Mouse (Mus musculus) spleen, postnatal 14 days (tissue): ENCODE results near the gene Ivl.

ENCODE experiments used
- DNase-seq, 2 experiments: peaks; one replicate each; pipeline ENCODE4 v3.0.0; 2021 to 2022; ENCODE audit warnings: low spot score in 2 of 2

The Ivl gene

GRCm38 (mm10) chr3:92573449-92574041, at the start of gene Ivl:
TSS of gene Ivl (minus strand) at chr3:92573735.
- DNase-seq: no peak

GRCm38 (mm10) chr3:92621560-92621959, 48.0 kb upstream of the Ivl start, which contains the start of gene Lce6a:
TSS of gene Lce6a (minus strand) at chr3:92621660.
- no peak for DNase-seq

DNA sequence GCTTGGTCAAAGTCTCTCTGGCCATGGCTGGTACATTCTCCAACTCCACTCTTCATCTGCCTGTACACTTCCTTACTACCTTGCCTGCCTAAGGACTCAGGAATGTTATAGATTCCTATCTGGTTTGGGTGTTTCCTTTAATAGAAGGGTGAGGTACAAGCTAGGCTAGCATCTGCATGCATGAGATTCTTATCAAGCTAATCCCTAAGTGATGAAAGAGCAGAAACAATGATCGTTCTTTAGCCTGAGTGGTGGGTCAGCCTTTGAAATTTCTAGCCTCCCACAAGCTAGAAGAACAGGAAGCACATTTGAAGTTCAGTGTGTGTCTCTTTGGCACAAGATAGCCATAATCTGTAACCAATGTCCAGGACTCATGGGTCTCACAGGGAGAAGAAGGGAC, 36.3 kb upstream of the Ivl start:
- DNase-seq: no peak

DNA sequence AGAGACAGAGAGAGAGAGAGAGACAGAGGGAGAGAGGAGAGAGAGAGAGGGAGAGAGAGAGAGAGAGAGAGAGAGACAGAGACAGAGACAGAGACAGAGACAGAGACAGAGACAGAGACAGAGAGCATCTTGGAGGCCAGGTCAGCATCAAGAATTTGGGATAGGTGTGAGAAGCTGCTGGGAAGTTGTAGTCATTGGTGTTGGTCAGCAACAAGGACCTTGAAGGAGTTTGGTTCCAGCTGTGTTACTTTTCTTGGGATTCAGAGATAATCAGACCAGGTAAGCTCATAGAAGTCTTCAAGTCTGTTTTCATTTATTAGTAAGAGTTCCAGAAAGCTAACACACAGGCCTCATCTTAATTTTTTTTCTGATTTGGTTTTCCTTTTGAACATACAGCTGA, 33.9 kb upstream of the Ivl start, which contains the start of gene 2210017I01Rik:
2210017I01Rik (minus strand) TSS at position 101 of the 400 bp plus-strand sequence.
- no peak for DNase-seq

GRCm38 (mm10) chr3:92602169-92602568, 28.6 kb upstream of the Ivl start:
- DNase-seq: no peak

DNA sequence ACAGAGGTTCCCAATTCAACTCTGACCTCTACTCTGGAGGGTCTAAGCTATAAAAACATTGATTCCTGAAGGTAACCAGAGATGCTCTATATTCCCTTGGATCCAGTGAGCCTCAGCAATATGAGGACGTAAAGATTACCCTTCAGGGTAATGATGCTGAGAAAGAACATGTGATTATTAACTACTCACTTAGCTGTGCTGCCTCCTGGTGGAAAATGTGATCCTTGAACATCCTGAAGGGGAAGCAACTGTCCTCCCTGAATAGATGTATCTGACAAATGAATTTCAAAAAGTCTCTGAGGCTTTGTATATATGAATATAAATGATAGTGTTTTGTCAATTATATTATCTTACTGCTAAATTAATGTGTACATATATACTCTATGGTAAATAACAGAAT, 26.9 kb upstream of the Ivl start:
- DNase-seq: no peak

- DNase-seq: no peak
Observed at GRCm38 (mm10) chr3:92599973-92600372, 26.4 kb upstream of the Ivl start.

DNA sequence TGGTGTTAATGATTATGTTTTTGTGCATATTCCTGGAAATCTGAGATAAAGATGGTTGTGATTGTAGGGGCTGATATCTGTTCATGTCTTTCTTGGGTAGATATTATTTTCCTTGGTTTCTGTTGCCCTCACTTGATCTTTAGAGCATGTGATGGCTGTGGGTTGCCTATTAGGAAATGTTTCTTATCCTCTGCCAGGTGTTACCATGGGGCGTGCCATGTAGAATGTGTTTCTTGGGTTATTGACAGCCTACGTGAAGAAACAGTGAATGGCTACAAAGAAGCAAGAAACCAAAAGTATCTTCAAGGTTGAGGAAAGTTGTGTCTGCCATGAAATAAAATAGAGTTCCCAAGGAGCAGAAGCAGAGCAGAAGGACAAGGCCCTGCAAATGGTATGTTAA, 24.9 kb upstream of the Ivl start:
- no peak for DNase-seq

DNA sequence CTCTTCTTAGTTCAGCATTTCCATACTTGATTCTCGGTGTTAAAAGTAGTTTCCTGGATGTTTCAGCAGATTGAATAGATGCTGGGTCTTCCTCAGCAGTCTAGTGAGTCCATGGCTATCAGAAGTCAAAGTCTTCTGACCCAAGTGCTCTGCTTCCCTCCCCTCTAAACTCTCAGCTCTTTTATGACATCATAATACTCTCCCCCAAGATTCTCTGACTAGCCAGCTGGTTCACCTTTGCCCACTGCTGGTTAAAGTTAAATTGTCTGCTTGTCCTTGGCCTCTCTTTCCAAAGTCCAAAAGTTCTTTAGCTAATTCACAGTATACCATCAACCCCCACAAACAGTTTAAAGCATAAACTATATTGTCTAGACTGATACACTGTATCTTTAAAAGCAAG, 15.3 kb upstream of the Ivl start, which contains the start of gene Smcp:
Smcp (minus strand) TSS at position 140 of the 400 bp plus-strand sequence.
- no peak for DNase-seq

- no peak for DNase-seq
Observed at GRCm38 (mm10) chr3:92587190-92587589, 13.7 kb upstream of the Ivl start.

GRCm38 (mm10) chr3:92585055-92585454, 11.5 kb upstream of the Ivl start:
- no peak for DNase-seq

DNA sequence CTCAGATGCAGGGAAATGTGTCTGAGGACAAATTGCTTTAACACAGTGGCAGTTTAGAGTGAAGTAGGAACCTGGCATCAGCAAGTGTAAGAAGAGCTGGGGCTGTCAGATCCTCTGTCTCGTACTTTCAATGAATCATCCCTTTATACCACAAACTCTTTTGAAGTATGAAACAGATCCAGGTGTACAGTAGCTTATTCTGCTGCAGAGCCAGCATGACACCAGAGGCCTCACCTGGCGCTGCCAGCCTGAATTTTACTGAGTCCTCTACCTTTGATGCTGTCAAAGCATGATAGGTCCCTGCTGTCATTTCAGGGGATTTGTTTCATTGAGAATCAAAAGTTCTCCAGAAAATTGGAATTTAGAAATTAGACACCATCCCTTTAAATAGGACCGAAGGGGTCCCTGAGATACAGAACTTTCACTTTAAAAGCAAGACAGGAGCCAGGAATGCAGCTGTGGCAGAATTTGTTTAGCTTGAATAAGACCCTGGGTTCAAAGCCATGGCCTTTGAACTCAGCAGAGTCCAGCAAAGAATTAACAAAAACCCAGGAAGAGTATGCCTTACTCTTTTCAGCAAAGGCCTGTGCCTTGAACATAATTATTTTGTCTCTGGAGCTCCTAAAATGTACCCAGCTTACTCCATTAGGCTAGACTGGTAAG, 9.8 kb upstream of the Ivl start:
- DNase-seq: no peak

GRCm38 (mm10) chr3:92579508-92579907, 6.0 kb upstream of the Ivl start:
- no peak for DNase-seq

- no peak for DNase-seq
Observed at GRCm38 (mm10) chr3:92578652-92579413, 5.3 kb upstream of the Ivl start.

GRCm38 (mm10) chr3:92572514-92573155, 900 bp downstream of the Ivl start:
- no peak for DNase-seq

DNA sequence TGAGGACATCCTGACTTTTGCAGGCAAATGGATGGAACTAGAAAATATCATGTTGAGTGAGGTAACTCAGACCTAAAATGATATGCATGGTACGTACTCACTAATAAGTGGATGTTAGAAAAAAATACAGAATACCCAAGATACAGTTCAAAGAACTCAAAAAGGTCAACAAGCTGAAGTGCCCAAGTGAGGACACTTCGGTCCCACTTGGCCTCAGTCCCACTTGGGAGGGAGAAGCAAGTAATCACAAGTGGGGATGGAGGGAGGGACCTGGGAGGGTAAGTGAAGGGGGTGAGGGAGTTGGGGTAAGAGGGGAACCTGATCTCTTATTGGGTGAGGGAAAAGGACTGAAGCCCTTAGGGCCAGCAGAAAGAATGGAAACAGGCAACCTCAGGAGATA, 4.8 kb downstream of the Ivl start:
- no peak for DNase-seq

GRCm38 (mm10) chr3:92565418-92565817, 8.1 kb downstream of the Ivl start:
- DNase-seq: no peak

DNA sequence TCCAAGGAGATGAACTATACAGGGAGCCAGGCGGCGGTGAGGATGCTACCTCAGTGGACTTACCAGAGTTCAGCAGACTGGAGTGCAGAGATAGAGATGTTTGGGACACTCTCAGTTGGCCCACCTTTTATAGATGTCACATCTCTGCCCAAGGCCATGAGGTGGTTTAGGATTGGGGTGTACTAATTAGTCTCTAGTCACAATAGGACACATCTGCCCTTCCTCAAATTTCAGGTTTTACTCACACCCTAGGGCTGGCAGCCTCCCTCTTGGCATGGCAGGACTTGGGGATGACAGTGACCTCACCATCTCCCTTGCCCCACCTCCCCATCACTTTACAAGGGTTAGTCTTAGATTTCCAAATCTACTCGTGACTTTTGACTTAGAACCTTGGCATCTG, 39.1 kb downstream of the Ivl start, which contains the start of gene 2310046K23Rik:
2310046K23Rik (minus strand) TSS at position 101 of the 400 bp plus-strand sequence.
- no peak for DNase-seq
